Mouse (Mus musculus) embryonic fibroblast, embryonic 13.5 days (primary cell): ENCODE measurements at regions not wholly inside any gene's neighbourhood (a gene's known extent, or its start where the extent isn't known, plus 50 kb on each side); places are given as distances from the start of the nearest gene placed in this dataset.
A peak's percentile ranks its signal among the peaks of the same experiment; 100 is the strongest.

Source experiments
- H3K27ac ChIP-seq: 2 replicates; pipeline ENCODE4 v1.5.1; 2012; ENCODE audit warnings: low read length, control low read depth, inconsistent platforms; ENCODE audit not compliant: insufficient read depth
- H3K4me1 ChIP-seq: 2 replicates; pipeline ENCODE4 v1.6.1; 2011; ENCODE audit warnings: low read length; ENCODE audit not compliant: control insufficient read depth, insufficient read depth
- H3K4me3 ChIP-seq: 2 replicates; pipeline ENCODE4 v1.5.1; 2011; ENCODE audit warnings: mild to moderate bottlenecking, control low read depth, low read length; ENCODE audit not compliant: insufficient read depth
- CTCF ChIP-seq: IDR thresholded peaks from 2 replicates; pipeline ENCODE4 v1.5.1; 2011; ENCODE audit warnings: mild to moderate bottlenecking, control low read depth, low read length, moderate library complexity, borderline replicate concordance; ENCODE audit not compliant: insufficient read depth
- POLR2A ChIP-seq: IDR thresholded peaks from 2 replicates; pipeline ENCODE4 v1.6.1; 2011; ENCODE audit warnings: low read depth, mild to moderate bottlenecking, control low read depth, low read length, moderate library complexity

- no peak overlapping the region for H3K27ac ChIP-seq
- TF ChIP-seq POLR2A (no peak), CTCF (no peak)
- no peaks in the 10 kb centered on the region; the same call in 1 of the 2 replicates for H3K4me1 ChIP-seq
- no peak overlapping the region for H3K4me3 ChIP-seq
These were observed 785.1 kb upstream of the A1bg start for GRCm38 (mm10) chr15:61707952-61708351.

GRCm38 (mm10) chr15:61692679-61693078, 769.9 kb upstream of the A1bg start:
- Histone ChIP-seq H3K27ac (no peak overlapping the region), H3K4me1 (no peaks in the 10 kb centered on the region), H3K4me3 (no peak overlapping the region)
- TF ChIP-seq POLR2A = no peak
- TF ChIP-seq CTCF = no peak

GRCm38 (mm10) chr15:61690425-61690824, 767.6 kb upstream of the A1bg start:
- Histone ChIP-seq H3K4me3 (no peak overlapping the region), H3K4me1 (no peaks in the 10 kb centered on the region), H3K27ac (no peak overlapping the region)
- TF ChIP-seq POLR2A (no peak), CTCF (no peak)

GRCm38 (mm10) chr15:61689776-61690397, 767.1 kb upstream of the A1bg start:
- H3K4me3 ChIP-seq = no peak overlapping the region
- no peak overlapping the region for H3K27ac ChIP-seq
- no peaks in the 10 kb centered on the region for H3K4me1 ChIP-seq
- TF ChIP-seq POLR2A (no peak), CTCF (no peak)

GRCm38 (mm10) chr15:61682968-61683367, 760.2 kb upstream of the A1bg start:
- TF ChIP-seq CTCF = no peak
- no peak for TF ChIP-seq POLR2A
- H3K27ac ChIP-seq = no peak overlapping the region
- H3K4me3 ChIP-seq = no peak overlapping the region
- H3K4me1 ChIP-seq = peaks cover 6% of the 10 kb centered on the region

GRCm38 (mm10) chr15:61670556-61670955, 747.7 kb upstream of the A1bg start:
- no peak overlapping the region for H3K4me3 ChIP-seq
- H3K27ac ChIP-seq = no peak overlapping the region
- no peaks in the 10 kb centered on the region for H3K4me1 ChIP-seq
- TF ChIP-seq CTCF = no peak
- no peak for TF ChIP-seq POLR2A

- Histone ChIP-seq H3K4me3 (no peak overlapping the region), H3K4me1 (no peaks in the 10 kb centered on the region), H3K27ac (no peak overlapping the region)
- no peak for TF ChIP-seq CTCF
- TF ChIP-seq POLR2A = no peak
These were observed 737.8 kb upstream of the A1bg start for GRCm38 (mm10) chr15:61660581-61660980.

- Histone ChIP-seq H3K27ac (no peak overlapping the region), H3K4me3 (no peak overlapping the region), H3K4me1 (peaks cover 2% of the 10 kb centered on the region; the same call in 1 of the 2 replicates)
- TF ChIP-seq POLR2A (no peak), CTCF (no peak)
These were observed 734.1 kb upstream of the A1bg start for GRCm38 (mm10) chr15:61656951-61657350.

- Histone ChIP-seq H3K4me3 (no peak overlapping the region), H3K4me1 (peaks cover 2% of the 10 kb centered on the region; the same call in 1 of the 2 replicates), H3K27ac (peak overlapping the region; percentile 54; the same call in 1 of the 2 replicates)
- TF ChIP-seq CTCF (no peak), POLR2A (no peak)
These were observed 732.0 kb upstream of the A1bg start for GRCm38 (mm10) chr15:61654846-61655245.

GRCm38 (mm10) chr15:61653853-61654252, 731.0 kb upstream of the A1bg start:
- Histone ChIP-seq H3K27ac (no peak overlapping the region), H3K4me3 (no peak overlapping the region), H3K4me1 (peaks cover 4% of the 10 kb centered on the region; the same call in 1 of the 2 replicates)
- TF ChIP-seq CTCF (no peak), POLR2A (no peak)
